Mouse (Mus musculus) Patski (cell line): ENCODE results near the gene Gal3st2. TPM values are rescaled to one million over a fixed set of nuclear protein-coding genes. Genes with fewer than 3 reads are reported as not detected.
A peak's percentile ranks its signal among the peaks of the same experiment; 100 is the strongest.
"Not testable (repeated sequence)": the region's sequence is repeated elsewhere in the genome, so short reads cannot be mapped to it uniquely, and the experiment has no call there.

Experiments
- ATAC-seq: fragments of 100-300 bp; one replicate; pipeline ENCODE4 v1.8.0; 2021
- CTCF ChIA-PET: fragments of 350-600 bp; sonication (Branson Sonifier 250); formaldehyde crosslinking; loops from one replicate; lab custom pipeline; 2022; ENCODE audit warnings: inconsistent platforms; lab: Charles Lee
- POLR2A ChIA-PET: fragments of 350-600 bp; sonication (Branson Sonifier 250); formaldehyde crosslinking; loops from one replicate; lab custom pipeline; 2022; ENCODE audit warnings: antibody characterized with exemption, inconsistent platforms; lab: Charles Lee
- DNase-seq: peaks from one replicate; pipeline ENCODE4 v3.0.0-alpha.2; 2011; ENCODE audit warnings: low read depth, low spot score
- H3K27me3 ChIP-seq: fragments of 371-371 bp; one replicate; pipeline ENCODE4 v1.5.1; 2021
- CTCF ChIP-seq: fragments of 100-300 bp; IDR thresholded peaks from one replicate; pipeline ENCODE4 v1.5.1; 2021
- in situ Hi-C: fragments of 300-500 bp; cut with MboI; formaldehyde crosslinking; loops from 3 replicates; pipeline ENCODE4 v1.11.1; 2018; ENCODE audit warnings: low pct_unique_long_range_greater_than_20kb, mixed read lengths
- polyA plus RNA-seq: library from polyadenylated mRNA; unstranded; gene quantifications from one replicate; pipeline ENCODE4 v1.2.3, GENCODE M21; 2021

Gal3st2 gene
- polyA plus RNA-seq, 1 experiment from 2014 or later = not detected

- in situ Hi-C loops = no loop called here
- ChIA-PET CTCF (no interaction called here), POLR2A (no interaction called here)
- no peak for ATAC-seq
- DNase-seq = no peak
- H3K27me3 ChIP-seq = no peaks in the 10 kb centered on the region
- no peak for TF ChIP-seq CTCF
These were observed 3.1 kb upstream of the Gal3st2 start for GRCm38 (mm10) chr1:93857991-93858390.

GRCm38 (mm10) chr1:93859619-93860018, 1.5 kb upstream of the Gal3st2 start:
- ChIA-PET POLR2A (no interaction called here), CTCF (no interaction called here)
- no peak for DNase-seq
- no peak for ATAC-seq
- TF ChIP-seq CTCF = no peak
- in situ Hi-C loops = no loop called here
- H3K27me3 ChIP-seq = no peaks in the 10 kb centered on the region

- CTCF ChIA-PET, DNase-seq, H3K27me3 ChIP-seq, POLR2A ChIA-PET, in situ Hi-C loops, ATAC-seq: not testable (repeated sequence)
These were observed 10.5 kb downstream of the Gal3st2 start for GRCm38 (mm10) chr1:93871594-93872105.

- CTCF ChIA-PET, ATAC-seq, in situ Hi-C loops, DNase-seq, H3K27me3 ChIP-seq, POLR2A ChIA-PET: not testable (repeated sequence)
These were observed 13.3 kb downstream of the Gal3st2 start for GRCm38 (mm10) chr1:93874405-93874804.

GRCm38 (mm10) chr1:93881778-93882177, 20.7 kb downstream of the Gal3st2 start:
- in situ Hi-C loops, POLR2A ChIA-PET: not testable (repeated sequence)

GRCm38 (mm10) chr1:93890936-93891335, 29.8 kb downstream of the Gal3st2 start:
- H3K27me3 ChIP-seq, ATAC-seq, CTCF ChIA-PET, DNase-seq, in situ Hi-C loops, POLR2A ChIA-PET: not testable (repeated sequence)
- TF ChIP-seq CTCF = peak; percentile 10

More at GRCm38 (mm10) chr1:93881778-93882177, 20.7 kb downstream of the Gal3st2 start:
- CTCF ChIA-PET, ATAC-seq, DNase-seq, H3K27me3 ChIP-seq: not testable (repeated sequence)

GRCm38 (mm10) chr1:93897395-93897794, 36.3 kb downstream of the Gal3st2 start:
- in situ Hi-C loops, ATAC-seq, H3K27me3 ChIP-seq, POLR2A ChIA-PET, DNase-seq, CTCF ChIA-PET: not testable (repeated sequence)

GRCm38 (mm10) chr1:93901291-93901690, 40.2 kb downstream of the Gal3st2 start:
- POLR2A ChIA-PET, in situ Hi-C loops, H3K27me3 ChIP-seq, ATAC-seq, CTCF ChIA-PET, DNase-seq: not testable (repeated sequence)

GRCm38 (mm10) chr1:93906690-93907089, 45.6 kb downstream of the Gal3st2 start:
- DNase-seq, in situ Hi-C loops, CTCF ChIA-PET, H3K27me3 ChIP-seq, ATAC-seq, POLR2A ChIA-PET: not testable (repeated sequence)

- H3K27me3 ChIP-seq, POLR2A ChIA-PET, DNase-seq, CTCF ChIA-PET, in situ Hi-C loops: not testable (repeated sequence)
- peak; percentile 42 for ATAC-seq
These were observed 48.0 kb downstream of the Gal3st2 start for GRCm38 (mm10) chr1:93908977-93909586.

- ATAC-seq = peak; percentile 93
- CTCF ChIA-PET, in situ Hi-C loops: not testable (repeated sequence)
These were observed 50.8 kb downstream of the Gal3st2 start for GRCm38 (mm10) chr1:93911877-93912276.

GRCm38 (mm10) chr1:93917160-93917559, 56.1 kb downstream of the Gal3st2 start:
- DNase-seq, ATAC-seq, CTCF ChIA-PET, in situ Hi-C loops, H3K27me3 ChIP-seq, POLR2A ChIA-PET: not testable (repeated sequence)

More at GRCm38 (mm10) chr1:93911877-93912276, 50.8 kb downstream of the Gal3st2 start:
- DNase-seq, POLR2A ChIA-PET, H3K27me3 ChIP-seq: not testable (repeated sequence)

- CTCF ChIA-PET, H3K27me3 ChIP-seq, DNase-seq, in situ Hi-C loops, ATAC-seq, POLR2A ChIA-PET: not testable (repeated sequence)
These were observed 56.9 kb downstream of the Gal3st2 start, which contains the start of gene Gal3st2b for GRCm38 (mm10) chr1:93918011-93918410. Gene Gal3st2b, plus strand, starts transcription at chr1:93918311.

- in situ Hi-C loops, DNase-seq, POLR2A ChIA-PET, H3K27me3 ChIP-seq, CTCF ChIA-PET, ATAC-seq: not testable (repeated sequence)
These were observed 57.7 kb downstream of the Gal3st2 start for GRCm38 (mm10) chr1:93918775-93919174.

GRCm38 (mm10) chr1:93919321-93919720, 58.2 kb downstream of the Gal3st2 start:
- POLR2A ChIA-PET, CTCF ChIA-PET, H3K27me3 ChIP-seq, ATAC-seq, DNase-seq, in situ Hi-C loops: not testable (repeated sequence)
